Mouse (Mus musculus): Measurements from ENCODE around the gene Acr.

DNA sequence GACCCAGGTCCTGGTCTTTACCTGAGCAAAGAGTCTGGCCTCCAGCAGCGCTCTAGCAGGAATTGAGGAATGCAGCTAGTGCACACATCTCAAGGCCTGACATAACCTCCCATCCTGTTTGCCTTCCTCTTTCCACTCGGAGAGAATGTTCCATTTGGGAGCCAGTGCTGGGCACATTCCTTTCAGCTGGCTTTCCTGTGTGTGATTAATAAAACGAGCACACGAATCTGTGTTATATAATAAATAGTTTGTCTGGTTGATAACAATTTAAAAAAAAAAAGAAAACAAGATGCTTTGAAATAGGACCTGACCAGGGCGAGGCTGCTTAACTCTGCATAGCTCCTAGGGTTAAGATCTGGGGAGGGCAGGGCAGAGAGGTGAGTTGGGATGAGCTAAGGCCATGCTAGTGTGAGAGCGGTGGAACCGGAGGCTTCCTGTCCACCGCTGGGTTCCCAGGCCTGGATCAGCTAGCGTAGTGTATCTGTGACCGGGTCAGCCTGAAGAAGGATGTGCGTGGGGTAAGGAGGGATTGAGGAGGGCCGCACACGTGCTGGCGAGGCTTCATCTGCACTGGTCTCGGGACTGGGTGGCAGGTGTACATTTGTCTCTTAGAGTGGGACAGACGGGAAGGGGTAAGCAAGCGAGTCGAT, 39.8 kb upstream of the Acr start:
- TF ChIP-seq CTCF (IDR thresholded peaks at IDR 0.05; ENCODE audit: low read depth, low read length): no peak
- TF ChIP-seq POLR2A (IDR thresholded peaks at IDR 0.05; ENCODE audit: insufficient read depth, low read length): no peak
